Mouse (Mus musculus) stomach, embryonic 15.5 days (tissue): ENCODE measurements at regions not wholly inside any gene's neighbourhood (a gene's known extent, or its start where the extent isn't known, plus 50 kb on each side); places are given as distances from the start of the nearest gene placed in this dataset.

Experiments used
- ATAC-seq: fragments of 200-750 bp; cut with Nextera tagmentation; 2 replicates; pipeline ENCODE4 v1.8.0; 2017; ENCODE audit warnings: low read depth, moderate number of reproducible peaks, moderate TSS enrichment; ENCODE audit not compliant: insufficient read depth, low FRiP score
- H3K27ac ChIP-seq: fragments of 300-500 bp; sonication (generic); 2 replicates; pipeline ENCODE4 v1.5.1; 2015; ENCODE audit warnings: mild to moderate bottlenecking, inconsistent platforms
- H3K27me3 ChIP-seq: fragments of 300-500 bp; sonication (generic); replicated peaks from 2 replicates; pipeline ENCODE4 v1.6.1; 2015; ENCODE audit warnings: inconsistent platforms
- H3K36me3 ChIP-seq: fragments of 300-500 bp; sonication (generic); 2 replicates; pipeline ENCODE4 v1.6.1; 2015; ENCODE audit warnings: inconsistent platforms
- H3K4me1 ChIP-seq: fragments of 300-500 bp; sonication (generic); 2 replicates; pipeline ENCODE4 v1.6.1; 2015; ENCODE audit warnings: inconsistent platforms
- H3K4me2 ChIP-seq: fragments of 300-500 bp; sonication (generic); 2 replicates; pipeline ENCODE4 v1.6.1; 2015; ENCODE audit warnings: mild to moderate bottlenecking, inconsistent platforms
- H3K4me3 ChIP-seq: fragments of 300-500 bp; sonication (generic); replicated peaks from 2 replicates; pipeline ENCODE4 v1.5.1; 2015; ENCODE audit warnings: inconsistent platforms
- H3K9ac ChIP-seq: fragments of 300-500 bp; sonication (generic); 2 replicates; pipeline ENCODE4 v1.6.1; 2015; ENCODE audit warnings: inconsistent platforms
- H3K9me3 ChIP-seq: fragments of 300-500 bp; sonication (generic); 2 replicates; pipeline ENCODE4 v1.6.1; 2016; ENCODE audit warnings: inconsistent platforms
- WGBS: fragments of 180-500 bp; shearing (Covaris S2); methylation state at CpG from one replicate; pipeline ENCODE4 v1.1.7; 2015; 5-methylcytosine and 5-hydroxymethylcytosine counted together

GRCm38 (mm10) chr6:66012675-66013074 lies 60.3 kb downstream of the 4930544G11Rik start:
- Histone ChIP-seq H3K9ac (no peak overlapping the region), H3K27me3 (no peaks in the 10 kb centered on the region), H3K4me2 (no peak overlapping the region), H3K27ac (no peak overlapping the region), H3K36me3 (no peaks in the 10 kb centered on the region), H3K4me3 (no peak overlapping the region), H3K9me3 (no peaks in the 10 kb centered on the region), H3K4me1 (no peaks in the 10 kb centered on the region)
- WGBS: 91% methylated on average over 3 of the region's 3 CpGs
- no peak for ATAC-seq

GRCm38 (mm10) chr6:66023531-66023930 lies 71.1 kb downstream of the 4930544G11Rik start:
- no peak for ATAC-seq
- no peaks in the 10 kb centered on the region for H3K27me3 ChIP-seq
- no peak overlapping the region for H3K9ac ChIP-seq
- H3K4me3 ChIP-seq: no peak overlapping the region
- no peaks in the 10 kb centered on the region for H3K4me1 ChIP-seq
- no peak overlapping the region for H3K4me2 ChIP-seq
- H3K36me3 ChIP-seq: no peaks in the 10 kb centered on the region
- no peak overlapping the region for H3K27ac ChIP-seq
- WGBS: 77% methylated on average over 1 of the region's 1 CpGs
- no peaks in the 10 kb centered on the region for H3K9me3 ChIP-seq

GRCm38 (mm10) chr6:66036789-66037188 lies 84.4 kb downstream of the 4930544G11Rik start:
- no peak for ATAC-seq
- no peak overlapping the region for H3K4me3 ChIP-seq

GRCm38 (mm10) chr6:66051852-66052251 lies 99.4 kb downstream of the 4930544G11Rik start:
- H3K9ac ChIP-seq: no peak overlapping the region
- H3K4me3 ChIP-seq: no peak overlapping the region
- H3K36me3 ChIP-seq: no peaks in the 10 kb centered on the region
- H3K27ac ChIP-seq: no peak overlapping the region
- H3K4me2 ChIP-seq: no peak overlapping the region
- 70% methylated on average over 4 of the region's 4 CpGs for WGBS
- no peak for ATAC-seq
- no peaks in the 10 kb centered on the region for H3K27me3 ChIP-seq
- H3K4me1 ChIP-seq: no peaks in the 10 kb centered on the region
- H3K9me3 ChIP-seq: no peaks in the 10 kb centered on the region

More at GRCm38 (mm10) chr6:66036789-66037188, 84.4 kb downstream of the 4930544G11Rik start:
- Histone ChIP-seq H3K27me3 (no peaks in the 10 kb centered on the region), H3K36me3 (no peaks in the 10 kb centered on the region), H3K27ac (no peak overlapping the region), H3K9me3 (no peaks in the 10 kb centered on the region), H3K9ac (no peak overlapping the region), H3K4me2 (no peak overlapping the region), H3K4me1 (no peaks in the 10 kb centered on the region)
- WGBS: 75% methylated on average over 2 of the region's 2 CpGs

- Histone ChIP-seq H3K4me1 (no peaks in the 10 kb centered on the region), H3K27ac (no peak overlapping the region), H3K4me3 (no peak overlapping the region), H3K4me2 (no peak overlapping the region), H3K27me3 (no peaks in the 10 kb centered on the region), H3K9ac (no peak overlapping the region), H3K36me3 (no peaks in the 10 kb centered on the region), H3K9me3 (no peaks in the 10 kb centered on the region)
- peak; percentile 79; the same call in 1 of the 2 replicates for ATAC-seq
These were observed 100.0 kb downstream of the 4930544G11Rik start for GRCm38 (mm10) chr6:66052386-66052785.

- no peak; the same call in 1 of the 2 replicates for ATAC-seq
- H3K36me3 ChIP-seq: no peaks in the 10 kb centered on the region
- H3K4me2 ChIP-seq: no peak overlapping the region
- WGBS: 62% methylated on average over 2 of the region's 2 CpGs
- H3K4me3 ChIP-seq: no peak overlapping the region
- no peak overlapping the region for H3K27ac ChIP-seq
- no peak overlapping the region for H3K9ac ChIP-seq
- no peaks in the 10 kb centered on the region for H3K9me3 ChIP-seq
- H3K27me3 ChIP-seq: no peaks in the 10 kb centered on the region
- H3K4me1 ChIP-seq: no peaks in the 10 kb centered on the region
These were observed 100.8 kb downstream of the 4930544G11Rik start for GRCm38 (mm10) chr6:66053197-66053596.

- Histone ChIP-seq H3K9ac (no peak overlapping the region), H3K27ac (no peak overlapping the region), H3K4me1 (no peaks in the 10 kb centered on the region), H3K4me2 (no peak overlapping the region), H3K9me3 (no peaks in the 10 kb centered on the region), H3K27me3 (no peaks in the 10 kb centered on the region), H3K36me3 (no peaks in the 10 kb centered on the region), H3K4me3 (no peak overlapping the region)
- 75% methylated on average over 2 of the region's 2 CpGs for WGBS
- no peak for ATAC-seq
These were observed 116.5 kb downstream of the 4930544G11Rik start for GRCm38 (mm10) chr6:66068874-66069273.

- Histone ChIP-seq H3K4me2 (no peak overlapping the region), H3K9ac (no peak overlapping the region), H3K9me3 (no peaks in the 10 kb centered on the region), H3K4me3 (no peak overlapping the region), H3K36me3 (no peaks in the 10 kb centered on the region), H3K4me1 (no peaks in the 10 kb centered on the region), H3K27me3 (no peaks in the 10 kb centered on the region), H3K27ac (no peak overlapping the region)
- no peak for ATAC-seq
- WGBS: 38% methylated on average over 2 of the region's 2 CpGs
These were observed 125.0 kb downstream of the 4930544G11Rik start for GRCm38 (mm10) chr6:66077445-66077844.

- H3K4me3 ChIP-seq: no peak overlapping the region
- H3K9ac ChIP-seq: no peak overlapping the region
- 72% methylated on average over 1 of the region's 1 CpGs for WGBS
- H3K9me3 ChIP-seq: no peaks in the 10 kb centered on the region
- H3K4me1 ChIP-seq: no peaks in the 10 kb centered on the region
- no peak for ATAC-seq
- H3K36me3 ChIP-seq: no peaks in the 10 kb centered on the region
- no peak overlapping the region for H3K4me2 ChIP-seq
- H3K27me3 ChIP-seq: no peaks in the 10 kb centered on the region
- no peak overlapping the region for H3K27ac ChIP-seq
These were observed 126.4 kb downstream of the 4930544G11Rik start for GRCm38 (mm10) chr6:66078769-66079168.

- Histone ChIP-seq H3K27me3 (no peaks in the 10 kb centered on the region), H3K4me3 (no peak overlapping the region)
- 34% methylated on average over 3 of the region's 3 CpGs for WGBS
These were observed 149.2 kb downstream of the 4930544G11Rik start for GRCm38 (mm10) chr6:66101555-66102071.

GRCm38 (mm10) chr6:66114366-66114765 lies 162.0 kb downstream of the 4930544G11Rik start:
- ATAC-seq: no peak
- H3K36me3 ChIP-seq: no peaks in the 10 kb centered on the region
- no peak overlapping the region for H3K27ac ChIP-seq
- no peak overlapping the region for H3K4me3 ChIP-seq
- WGBS: 81% methylated on average over 6 of the region's 6 CpGs
- no peaks in the 10 kb centered on the region for H3K9me3 ChIP-seq
- no peaks in the 10 kb centered on the region for H3K27me3 ChIP-seq
- H3K9ac ChIP-seq: no peak overlapping the region
- H3K4me1 ChIP-seq: no peaks in the 10 kb centered on the region
- H3K4me2 ChIP-seq: no peak overlapping the region

More at GRCm38 (mm10) chr6:66101555-66102071, 149.2 kb downstream of the 4930544G11Rik start:
- Histone ChIP-seq H3K4me1 (no peaks in the 10 kb centered on the region), H3K36me3 (no peaks in the 10 kb centered on the region), H3K9ac (no peak overlapping the region), H3K4me2 (no peak overlapping the region), H3K27ac (no peak overlapping the region), H3K9me3 (no peaks in the 10 kb centered on the region)
- no peak for ATAC-seq

GRCm38 (mm10) chr6:66121479-66122183 lies 169.2 kb downstream of the 4930544G11Rik start:
- H3K4me1 ChIP-seq: no peaks in the 10 kb centered on the region
- H3K27ac ChIP-seq: no peak overlapping the region
- H3K27me3 ChIP-seq: no peaks in the 10 kb centered on the region
- ATAC-seq: no peak
- H3K9ac ChIP-seq: no peak overlapping the region
- no peak overlapping the region for H3K4me2 ChIP-seq
- no peaks in the 10 kb centered on the region for H3K9me3 ChIP-seq
- H3K4me3 ChIP-seq: no peak overlapping the region
- WGBS: 75% methylated on average over 5 of the region's 5 CpGs
- H3K36me3 ChIP-seq: no peaks in the 10 kb centered on the region
